Mouse (Mus musculus): ENCODE measurements around the gene Stx8.
A peak's percentile ranks its signal among the peaks of the same experiment; 100 is the strongest.

Stx8 gene

GRCm38 (mm10) chr11:67965905-67966878 lies at the start of gene Stx8:
Gene Stx8, plus strand, starts transcription at chr11:67966193.
- peak; percentile 87 for DNase-seq

DNA sequence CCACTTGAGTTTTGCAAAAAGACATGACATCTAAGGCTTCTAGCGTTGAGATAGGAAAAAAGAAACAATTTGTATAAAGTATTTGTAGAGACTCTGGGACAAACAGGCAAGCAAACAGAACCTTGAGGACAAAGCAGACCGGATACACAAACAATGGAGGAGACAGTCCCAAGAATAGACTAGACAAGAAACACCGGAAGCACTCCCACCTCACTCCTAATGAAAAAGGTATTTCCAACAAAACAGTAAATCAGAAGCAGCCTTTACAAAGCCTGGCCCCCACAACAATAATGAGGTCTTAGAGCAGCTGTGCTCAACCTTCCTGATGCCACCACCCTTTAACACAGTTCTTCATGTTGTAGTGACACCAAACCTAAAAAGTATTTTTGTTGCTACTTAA lies 48.9 kb upstream of the Stx8 start:
- DNase-seq, result no peak

DNA sequence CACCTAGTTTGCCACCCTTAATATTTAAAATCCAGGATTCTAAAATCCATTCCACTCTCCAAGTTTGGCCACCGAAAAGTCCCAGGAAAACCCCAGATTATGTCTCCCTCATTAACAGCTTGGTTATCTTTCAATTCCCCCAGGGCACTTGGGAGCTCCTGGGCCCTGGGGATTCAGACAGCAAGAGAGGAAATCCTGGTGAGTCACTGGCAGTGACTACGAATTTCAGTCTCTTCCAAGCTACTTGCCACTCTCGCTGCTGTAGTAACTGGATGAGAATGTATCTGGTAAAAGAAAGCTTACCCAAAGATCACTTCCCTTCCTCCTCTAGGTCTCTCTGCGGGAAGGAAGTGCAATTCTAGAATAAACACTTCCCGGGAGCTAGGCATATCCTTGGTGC lies 46.4 kb upstream of the Stx8 start:
- DNase-seq, result no peak

GRCm38 (mm10) chr11:67920226-67920960 lies 45.6 kb upstream of the Stx8 start:
- DNase-seq, result no peak

GRCm38 (mm10) chr11:67921091-67921826 lies 44.7 kb upstream of the Stx8 start:
- no peak for DNase-seq

DNA sequence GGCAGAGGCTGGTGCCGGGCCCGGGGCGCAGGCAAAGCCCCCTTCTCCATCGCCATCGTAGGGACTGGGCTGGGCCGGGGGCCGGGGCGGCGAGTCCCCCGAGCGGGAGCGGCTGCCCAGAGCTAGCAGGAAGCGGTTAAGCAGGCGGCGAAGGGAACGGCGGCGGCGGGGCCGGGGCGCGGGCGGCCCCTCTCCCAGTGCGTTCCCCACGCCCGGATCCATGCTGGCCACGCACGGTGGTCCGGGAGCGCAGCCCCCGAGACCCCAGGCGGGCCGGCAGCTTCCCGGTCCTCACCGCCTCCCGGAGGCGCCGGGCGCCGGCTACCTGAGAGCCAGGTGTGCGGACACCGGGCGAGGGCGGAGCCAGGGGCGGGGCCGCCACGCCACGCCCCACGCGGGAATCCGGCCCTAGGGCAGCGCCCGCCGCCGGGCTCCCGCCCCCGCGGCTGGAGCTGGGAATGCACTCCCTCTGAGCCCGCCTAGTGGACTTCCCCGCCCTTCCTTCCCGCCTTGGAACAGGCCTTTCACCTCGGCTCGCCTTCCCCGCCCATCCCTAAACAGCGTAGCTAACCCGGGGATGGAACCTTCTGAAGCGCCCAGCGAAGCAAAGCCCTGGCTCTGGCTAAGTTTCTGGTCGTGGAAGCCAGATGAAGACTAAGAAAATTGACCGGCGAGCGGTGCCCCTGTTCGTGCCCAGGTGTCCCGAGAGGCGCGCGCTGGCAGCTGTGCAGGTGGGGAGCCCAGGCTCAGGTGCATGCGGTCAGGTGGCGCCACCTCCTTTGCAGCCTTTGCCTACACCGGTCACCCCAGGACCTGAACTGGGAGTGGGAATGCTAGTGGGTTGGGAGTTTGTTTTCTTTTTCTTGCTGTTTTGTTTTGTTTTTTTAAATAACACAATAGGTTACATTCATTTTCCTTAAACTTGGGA lies 43.9 kb upstream of the Stx8 start, which contains the start of gene Usp43:
Gene Usp43, minus strand, starts transcription at position 327 of the 928 bp plus-strand sequence.
- DNase-seq, result no peak

GRCm38 (mm10) chr11:67922755-67923125 lies 43.3 kb upstream of the Stx8 start:
- DNase-seq, result no peak

DNA sequence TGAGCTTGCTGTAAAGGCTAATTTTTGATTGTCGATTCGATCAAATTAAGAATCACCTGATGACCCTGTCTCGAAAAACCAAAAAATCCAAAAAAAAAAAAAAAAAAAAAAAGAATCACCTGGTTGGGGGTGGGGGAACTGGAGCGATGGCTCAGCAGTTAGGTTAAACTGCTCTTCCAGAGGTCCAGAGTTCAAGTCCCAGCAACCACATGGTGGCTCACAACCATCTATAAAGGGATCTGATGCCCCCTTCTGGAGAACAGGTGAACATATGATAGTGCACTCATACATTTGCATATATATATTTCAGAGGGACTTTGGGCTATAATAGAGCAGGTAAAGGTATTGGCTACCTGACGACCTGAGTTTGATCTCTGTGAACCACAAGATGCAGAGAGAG lies 42.3 kb upstream of the Stx8 start:
- DNase-seq, result no peak

- DNase-seq, result no peak
Observed at GRCm38 (mm10) chr11:67925000-67925399, 41.0 kb upstream of the Stx8 start.

GRCm38 (mm10) chr11:67926348-67927055 lies 39.5 kb upstream of the Stx8 start:
- DNase-seq, result no peak

DNA sequence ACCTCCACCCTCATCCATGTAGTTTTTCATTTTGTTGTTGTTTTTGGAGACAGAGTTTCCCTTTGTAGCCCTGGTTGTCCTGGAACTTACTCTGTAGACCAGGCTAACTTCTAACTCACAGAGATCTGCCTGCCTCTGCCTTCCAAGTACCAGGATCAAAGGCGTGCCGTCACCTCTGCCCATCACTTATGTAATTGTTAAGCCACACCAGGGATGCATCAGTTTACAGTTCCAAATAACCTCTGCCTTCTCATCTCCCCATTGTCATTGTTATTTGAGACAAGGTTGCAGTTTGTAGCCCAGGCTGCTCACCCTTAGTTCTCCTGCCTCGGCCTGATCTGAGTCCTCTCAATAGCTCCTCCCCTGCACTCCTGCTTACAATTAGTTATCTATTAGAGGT lies 33.8 kb upstream of the Stx8 start:
- DNase-seq, result no peak

DNA sequence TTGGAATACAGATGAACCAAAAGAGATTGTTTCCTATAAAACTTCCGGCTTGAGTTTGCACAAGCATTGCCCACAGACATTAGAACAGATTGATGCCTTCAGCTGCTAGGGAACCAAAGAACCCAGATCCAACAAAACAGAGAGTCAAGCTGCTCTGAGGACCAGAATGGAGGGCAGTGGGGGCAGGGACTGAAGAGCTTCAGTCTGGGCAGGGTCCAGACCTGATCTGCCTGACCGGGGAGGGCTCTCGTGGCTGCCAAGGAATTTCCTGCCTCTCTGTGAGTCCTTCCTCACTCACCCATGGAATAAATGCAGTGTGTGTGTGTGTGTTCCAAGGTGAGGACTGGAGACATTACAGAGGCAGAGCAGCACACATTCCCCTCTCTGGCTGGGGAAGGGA lies 17.8 kb upstream of the Stx8 start:
- DNase-seq, result peak; percentile 56

DNA sequence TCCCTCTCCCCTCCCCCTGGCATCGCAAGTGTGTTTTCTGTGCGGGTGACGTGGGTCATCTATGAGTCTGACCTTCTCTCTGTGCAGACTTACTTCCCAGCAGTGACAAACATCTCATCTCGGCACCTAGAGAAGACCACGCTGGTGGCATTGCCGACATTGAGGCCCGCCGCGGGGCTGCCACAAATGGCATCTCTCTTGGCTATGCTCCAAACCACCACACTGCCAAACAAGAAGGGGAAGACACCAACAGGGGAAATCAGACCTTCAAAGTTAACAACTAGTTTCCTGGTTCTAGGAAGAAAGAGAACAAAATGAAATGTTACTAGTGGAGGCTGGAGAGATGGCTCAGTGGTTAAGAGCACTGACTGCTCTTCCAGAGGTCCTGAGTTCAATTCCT lies 16.5 kb upstream of the Stx8 start:
- DNase-seq, result no peak

- no peak for DNase-seq
Observed at GRCm38 (mm10) chr11:67953604-67954003, 12.4 kb upstream of the Stx8 start.

- no peak for DNase-seq
Observed at GRCm38 (mm10) chr11:67954413-67954812, 11.6 kb upstream of the Stx8 start.

DNA sequence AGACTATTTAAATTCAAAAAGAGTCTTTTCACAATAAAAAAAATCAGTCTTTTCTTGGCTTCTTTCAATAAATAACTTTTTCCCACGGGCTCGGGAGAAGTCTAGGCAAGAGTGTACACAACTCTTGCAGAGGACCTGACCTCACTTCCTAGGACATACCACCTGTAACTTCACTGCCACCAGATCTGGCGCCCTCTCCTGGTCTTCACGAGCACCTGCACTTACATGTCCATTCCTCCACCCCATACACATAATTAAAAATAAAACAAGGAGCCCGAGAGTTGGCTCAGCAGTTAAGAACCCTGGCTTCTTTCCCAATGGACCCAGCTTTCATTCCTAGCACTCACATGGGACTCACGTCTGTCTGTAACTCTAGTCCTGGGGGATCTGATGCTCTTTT lies 1.9 kb upstream of the Stx8 start:
- no peak for DNase-seq

DNA sequence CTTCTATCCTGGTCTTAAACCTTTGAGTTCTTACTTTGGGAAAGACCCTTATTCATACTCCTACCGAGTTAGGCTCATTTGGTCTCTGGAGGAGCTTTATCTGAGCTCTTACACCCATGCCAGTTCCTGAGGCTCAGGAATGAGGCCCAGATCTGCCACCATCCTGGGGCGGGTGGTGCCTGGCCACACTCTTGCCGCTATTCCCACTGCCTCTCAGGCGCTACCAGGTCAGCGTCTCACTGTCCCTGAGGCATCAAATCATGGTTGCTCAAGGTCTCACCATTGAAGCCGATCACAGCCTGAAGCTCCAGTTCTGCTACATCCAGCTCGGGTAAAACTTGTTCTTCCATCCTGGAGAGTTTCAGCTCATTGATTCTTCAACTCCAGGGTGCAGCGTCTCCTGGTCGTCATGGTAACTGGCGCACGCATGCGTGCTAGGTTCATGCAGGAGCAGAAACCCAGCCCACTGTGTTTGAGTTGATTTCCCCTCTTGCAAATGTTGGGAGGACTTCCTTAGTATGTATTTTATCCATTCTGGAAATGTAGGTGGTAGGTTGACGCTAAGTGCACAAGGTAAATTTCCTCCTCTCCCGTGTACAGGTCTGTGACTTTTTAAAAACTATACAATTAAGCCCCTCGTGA lies 630 bp upstream of the Stx8 start, which contains the start of gene Cfap52:
Gene Cfap52, minus strand, starts transcription at position 410 of the 642 bp plus-strand sequence.
- DNase-seq, result peak; percentile 87

GRCm38 (mm10) chr11:67967831-67968230 lies 1.8 kb downstream of the Stx8 start:
- DNase-seq, result no peak

DNA sequence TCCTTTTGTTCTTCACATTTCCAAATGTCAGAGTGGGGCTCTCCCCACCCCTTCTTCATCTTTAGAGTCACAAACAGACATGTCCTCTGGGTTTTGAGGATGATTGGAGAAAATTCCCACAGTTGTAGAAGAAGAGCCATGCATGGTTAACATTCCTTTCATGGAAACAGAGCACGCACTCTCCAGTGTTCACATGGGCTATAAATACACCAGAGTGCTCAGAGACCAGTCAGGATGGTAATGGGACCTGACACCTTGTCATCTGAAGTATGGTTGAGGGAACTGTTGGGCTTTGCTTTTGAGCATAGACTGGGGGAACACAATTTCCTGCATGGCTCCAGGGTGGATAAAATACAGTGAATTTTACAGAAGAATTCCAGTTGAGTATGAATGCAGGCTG lies 6.6 kb downstream of the Stx8 start:
- no peak for DNase-seq

DNA sequence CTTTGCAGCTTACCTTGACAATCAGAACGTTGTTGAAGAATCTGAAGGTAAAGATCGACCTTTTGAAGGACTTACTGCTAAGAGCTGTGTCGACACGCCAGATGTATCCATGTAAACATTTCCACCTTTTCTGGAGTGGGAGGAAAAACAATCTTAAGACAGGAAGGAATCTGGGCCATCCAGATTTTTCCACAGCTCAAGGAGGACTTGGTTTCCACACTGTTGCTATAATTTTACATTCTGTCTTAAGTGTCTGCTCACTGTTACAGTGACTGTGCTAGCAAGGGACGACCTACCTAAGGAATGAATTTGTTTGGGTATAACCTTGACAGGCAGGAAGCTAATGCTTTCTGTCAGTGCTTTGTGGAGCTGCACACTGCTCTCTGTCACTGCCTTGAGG lies 7.2 kb downstream of the Stx8 start:
- no peak for DNase-seq

GRCm38 (mm10) chr11:67975252-67975651 lies 9.3 kb downstream of the Stx8 start:
- no peak for DNase-seq
